Mouse (Mus musculus) midbrain, embryonic 13.5 days (tissue): ENCODE data around the gene Tns1. TPM values are rescaled to one million over a fixed set of nuclear protein-coding genes. Genes with fewer than 3 reads are reported as not detected.

ENCODE experiments used
- ATAC-seq: fragments of 200-750 bp; cut with Nextera tagmentation; 2 replicates; pipeline ENCODE4 v1.8.0; 2017; ENCODE audit warnings: mild to moderate bottlenecking, moderate TSS enrichment, moderate library complexity
- H3K27ac ChIP-seq: fragments of 300-500 bp; sonication (generic); 2 replicates; pipeline ENCODE4 v1.5.1; 2015; ENCODE audit warnings: inconsistent platforms, mild to moderate bottlenecking, moderate library complexity
- H3K27me3 ChIP-seq: fragments of 300-500 bp; sonication (generic); 2 replicates; pipeline ENCODE4 v1.6.1; 2015; ENCODE audit warnings: mild to moderate bottlenecking, inconsistent platforms
- H3K36me3 ChIP-seq: fragments of 300-500 bp; sonication (generic); 2 replicates; pipeline ENCODE4 v1.6.1; 2015; ENCODE audit warnings: mild to moderate bottlenecking, inconsistent platforms
- H3K4me1 ChIP-seq: fragments of 300-500 bp; sonication (generic); replicated peaks from 2 replicates; pipeline ENCODE4 v1.6.1; 2015; ENCODE audit warnings: inconsistent platforms
- H3K4me2 ChIP-seq: fragments of 300-500 bp; sonication (generic); replicated peaks from 2 replicates; pipeline ENCODE4 v1.6.1; 2015; ENCODE audit warnings: moderate library complexity, mild to moderate bottlenecking, inconsistent platforms
- H3K4me3 ChIP-seq: fragments of 300-500 bp; sonication (generic); replicated peaks from 2 replicates; pipeline ENCODE4 v1.5.1; 2015; ENCODE audit warnings: mild to moderate bottlenecking, inconsistent platforms
- H3K9ac ChIP-seq: fragments of 300-500 bp; sonication (generic); replicated peaks from 2 replicates; pipeline ENCODE4 v1.6.1; 2015; ENCODE audit warnings: mild to moderate bottlenecking, inconsistent platforms
- H3K9me3 ChIP-seq: fragments of 300-500 bp; sonication (generic); 2 replicates; pipeline ENCODE4 v1.6.1; 2016; ENCODE audit warnings: mild to moderate bottlenecking, inconsistent platforms
- WGBS: fragments of 180-500 bp; shearing (Covaris S2); methylation state at CpG from one replicate; pipeline ENCODE4 v1.1.7; 2015; 5-methylcytosine and 5-hydroxymethylcytosine counted together
- polyA plus RNA-seq: library from polyadenylated mRNA; unstranded; fragments of >200 nt; fragmentation: Nextera tagmentation; extraction: Ambion mirVana; gene quantifications from 2 replicates; pipeline ENCODE4 v1.2.1, GENCODE M21; 2015

The Tns1 gene
- polyA plus RNA-seq, 1 experiment from 2014 or later = 13.2 TPM

DNA sequence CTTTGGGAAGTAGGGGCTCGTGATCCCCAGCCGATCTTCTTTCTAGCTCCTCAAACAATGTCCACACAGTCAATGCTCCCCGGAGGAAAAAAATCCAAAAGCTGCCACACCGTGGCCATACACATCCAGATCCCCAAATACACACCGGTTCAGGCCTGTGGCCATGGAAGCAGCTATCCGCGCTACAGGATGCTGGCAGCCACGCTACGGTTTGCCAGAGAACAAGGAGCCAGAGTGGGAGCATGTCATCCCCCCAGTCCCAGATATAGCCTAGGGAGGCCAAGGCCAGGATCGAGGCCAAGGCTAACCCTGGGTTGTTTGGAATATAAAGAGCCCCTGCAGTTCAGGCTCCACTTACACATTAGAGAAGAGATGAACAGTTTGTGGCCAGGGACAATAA lies 211.8 kb downstream of the Tns1 start:
- Histone ChIP-seq H3K4me2 (no peak overlapping the region), H3K4me1 (peaks cover 10% of the 10 kb centered on the region), H3K9ac (no peak overlapping the region), H3K36me3 (no peaks in the 10 kb centered on the region), H3K27me3 (no peaks in the 10 kb centered on the region), H3K27ac (no peak overlapping the region), H3K9me3 (no peaks in the 10 kb centered on the region), H3K4me3 (no peak overlapping the region)
- 84% methylated on average over 10 of the region's 10 CpGs for WGBS
- ATAC-seq = no peak

DNA sequence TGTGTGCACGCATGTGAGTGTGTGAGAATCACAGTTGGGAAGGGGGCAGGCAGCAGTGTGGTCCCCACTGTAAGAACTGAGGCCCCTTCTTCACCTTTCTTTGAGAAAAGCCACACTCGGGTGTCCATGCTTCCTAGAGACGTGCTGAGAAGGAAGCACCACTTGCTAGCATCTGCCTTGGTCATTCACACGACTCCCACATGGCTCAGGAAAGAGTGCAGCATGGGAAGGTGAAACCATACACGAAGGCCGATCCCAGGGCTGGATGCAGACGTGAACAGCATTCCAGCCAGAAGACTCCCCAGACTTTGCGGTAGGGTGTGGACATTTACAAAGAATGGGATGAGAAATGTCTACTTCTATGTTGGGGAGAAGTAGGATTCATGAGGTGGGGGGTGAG lies 212.3 kb downstream of the Tns1 start:
- WGBS = 86% methylated on average over 8 of the region's 8 CpGs
- Histone ChIP-seq H3K9me3 (no peaks in the 10 kb centered on the region), H3K4me1 (peaks cover 10% of the 10 kb centered on the region), H3K27me3 (no peaks in the 10 kb centered on the region), H3K9ac (no peak overlapping the region), H3K36me3 (no peaks in the 10 kb centered on the region), H3K27ac (no peak overlapping the region), H3K4me3 (no peak overlapping the region), H3K4me2 (no peak overlapping the region)
- ATAC-seq = no peak

DNA sequence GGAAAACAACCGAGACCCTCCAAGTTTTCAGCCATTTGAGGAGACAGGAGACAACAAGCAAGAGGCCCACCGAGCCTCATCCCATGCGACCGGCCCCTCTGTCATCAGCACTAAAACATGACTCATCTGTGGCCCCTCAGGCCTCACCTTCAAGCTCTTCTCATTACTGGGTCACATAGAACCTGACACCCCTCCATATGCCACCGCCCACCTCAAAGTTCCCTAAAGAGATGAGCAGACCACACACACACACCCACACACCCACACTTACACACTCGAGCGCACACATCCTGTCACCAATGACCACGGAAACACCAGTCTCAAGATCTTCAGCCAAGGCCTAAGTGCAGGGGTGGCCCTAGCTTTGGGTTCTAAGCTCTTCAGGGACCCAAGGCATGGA lies 213.5 kb downstream of the Tns1 start:
- H3K4me1 ChIP-seq = peaks cover 17% of the 10 kb centered on the region
- no peaks in the 10 kb centered on the region for H3K27me3 ChIP-seq
- no peaks in the 10 kb centered on the region for H3K36me3 ChIP-seq
- no peaks in the 10 kb centered on the region for H3K9me3 ChIP-seq
- no peak overlapping the region for H3K27ac ChIP-seq
- no peak overlapping the region for H3K9ac ChIP-seq
- H3K4me3 ChIP-seq = no peak overlapping the region
- ATAC-seq = no peak
- H3K4me2 ChIP-seq = no peak overlapping the region
- 89% methylated on average over 8 of the region's 8 CpGs for WGBS

DNA sequence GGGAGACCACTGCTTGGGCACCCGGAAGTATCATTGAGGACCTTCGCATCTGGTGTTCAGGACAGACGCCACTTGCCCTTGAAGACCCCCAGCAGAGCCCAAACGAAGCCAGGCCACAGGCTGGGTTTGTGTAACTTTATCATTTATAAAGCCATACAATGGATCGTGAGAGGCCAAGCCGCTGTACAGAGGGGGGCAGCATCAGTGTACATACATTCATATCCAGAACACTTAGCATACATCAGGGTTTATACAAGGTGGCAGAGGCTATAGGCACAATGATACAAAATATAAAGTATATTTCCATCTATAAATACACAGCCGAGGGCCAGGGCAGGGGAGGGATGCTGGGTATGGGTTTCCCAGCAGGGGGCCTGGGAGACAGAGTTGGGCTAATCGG lies 214.1 kb downstream of the Tns1 start:
- no peak overlapping the region for H3K4me2 ChIP-seq
- WGBS = 86% methylated on average over 8 of the region's 8 CpGs
- no peak overlapping the region for H3K9ac ChIP-seq
- H3K9me3 ChIP-seq = no peaks in the 10 kb centered on the region
- no peak overlapping the region for H3K27ac ChIP-seq
- no peak overlapping the region for H3K4me3 ChIP-seq
- H3K27me3 ChIP-seq = no peaks in the 10 kb centered on the region
- no peaks in the 10 kb centered on the region for H3K36me3 ChIP-seq
- no peak for ATAC-seq
- peaks cover 18% of the 10 kb centered on the region for H3K4me1 ChIP-seq

DNA sequence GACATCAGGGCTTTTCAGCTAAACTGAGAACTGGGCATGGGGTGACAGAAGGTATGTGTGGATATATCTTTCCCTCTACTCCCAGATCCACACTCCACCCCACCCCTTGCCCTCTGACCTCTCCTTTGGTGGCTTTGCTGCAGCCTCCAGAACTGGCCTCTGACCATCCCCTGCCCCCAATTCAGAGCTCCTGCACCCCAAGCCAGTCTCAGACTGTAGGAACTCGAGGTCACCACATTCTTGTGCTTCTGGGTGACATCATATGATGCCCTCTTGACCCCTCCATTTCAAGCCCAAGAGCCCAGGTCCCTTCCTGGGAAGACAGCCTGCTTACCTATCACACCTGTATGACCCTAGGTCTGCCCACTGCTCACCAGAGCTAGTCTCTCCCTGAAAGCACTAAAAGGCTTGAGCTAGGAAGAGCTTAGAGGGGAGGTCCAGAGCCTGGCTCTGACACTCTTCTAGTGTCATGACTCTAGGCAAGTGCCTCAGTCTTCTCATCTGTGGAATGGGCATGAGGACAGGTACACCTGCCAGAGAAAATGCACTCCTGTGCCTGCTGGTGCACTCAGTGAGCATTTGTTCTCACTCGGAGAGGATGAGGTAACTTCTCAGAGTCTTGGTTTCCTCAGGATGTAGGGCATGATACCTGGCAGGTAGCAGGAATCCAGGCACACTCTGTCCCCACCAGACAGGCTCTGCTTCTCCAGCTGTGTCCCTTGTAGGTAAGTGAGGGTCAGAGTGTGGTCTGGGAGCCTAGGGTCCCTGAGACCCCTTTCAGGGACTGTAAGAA lies 214.9 kb downstream of the Tns1 start:
- H3K9me3 ChIP-seq = no peaks in the 10 kb centered on the region
- WGBS = 59% methylated on average over 2 of the region's 2 CpGs
- H3K4me1 ChIP-seq = peaks cover 16% of the 10 kb centered on the region
- ATAC-seq = no peak
- no peak overlapping the region for H3K4me3 ChIP-seq
- H3K27ac ChIP-seq = no peak overlapping the region
- no peak overlapping the region for H3K9ac ChIP-seq
- no peaks in the 10 kb centered on the region for H3K27me3 ChIP-seq
- H3K4me2 ChIP-seq = no peak overlapping the region
- H3K36me3 ChIP-seq = no peaks in the 10 kb centered on the region

DNA sequence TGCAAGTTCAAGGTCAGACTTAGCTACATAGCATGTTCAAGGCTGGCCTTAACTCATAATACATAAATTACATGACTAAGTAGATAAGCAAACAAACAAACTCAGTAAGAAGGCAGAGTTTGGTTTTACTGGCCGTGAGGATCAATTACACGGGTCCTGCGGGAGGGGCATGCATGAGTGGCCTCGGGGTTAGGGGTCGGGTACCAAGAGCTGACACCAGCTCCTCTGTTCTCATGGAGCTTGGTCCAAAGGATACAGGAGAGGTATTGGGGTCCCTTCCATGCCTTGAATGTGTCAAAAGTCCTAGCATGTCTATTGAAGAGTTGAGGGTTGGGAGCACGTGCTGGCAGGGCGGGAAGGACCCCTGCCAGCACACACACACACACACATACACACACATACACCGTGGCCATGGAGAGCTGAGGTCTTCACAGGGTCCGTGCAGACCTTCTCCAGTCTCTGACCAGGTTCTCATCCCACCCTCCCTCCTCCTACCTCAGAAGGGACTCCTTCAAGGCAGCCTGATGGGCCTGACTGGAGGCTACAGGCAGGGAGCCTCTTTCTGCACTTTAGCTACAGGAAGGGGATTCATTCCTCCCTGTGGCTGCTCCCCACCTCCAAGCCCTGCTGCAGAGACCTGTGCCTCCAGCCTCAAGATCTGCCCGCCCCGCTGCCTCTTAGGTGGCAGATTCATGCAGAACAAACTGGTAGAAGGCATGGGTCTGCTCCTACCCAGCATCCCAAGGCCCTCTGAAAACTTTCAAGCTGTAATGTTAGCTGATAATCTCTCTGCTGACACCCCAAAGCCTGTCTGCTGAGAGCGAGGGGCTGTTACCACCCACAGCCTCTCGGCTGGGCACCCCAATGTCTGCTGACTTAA lies 215.9 kb downstream of the Tns1 start:
- Histone ChIP-seq H3K9me3 (no peaks in the 10 kb centered on the region), H3K9ac (no peak overlapping the region), H3K36me3 (no peaks in the 10 kb centered on the region), H3K4me3 (no peak overlapping the region), H3K4me1 (peaks cover 7% of the 10 kb centered on the region; the same call in 1 of the 2 replicates), H3K4me2 (no peak overlapping the region), H3K27me3 (no peaks in the 10 kb centered on the region), H3K27ac (no peak overlapping the region)
- 69% methylated on average over 13 of the region's 13 CpGs for WGBS
- ATAC-seq = no peak

DNA sequence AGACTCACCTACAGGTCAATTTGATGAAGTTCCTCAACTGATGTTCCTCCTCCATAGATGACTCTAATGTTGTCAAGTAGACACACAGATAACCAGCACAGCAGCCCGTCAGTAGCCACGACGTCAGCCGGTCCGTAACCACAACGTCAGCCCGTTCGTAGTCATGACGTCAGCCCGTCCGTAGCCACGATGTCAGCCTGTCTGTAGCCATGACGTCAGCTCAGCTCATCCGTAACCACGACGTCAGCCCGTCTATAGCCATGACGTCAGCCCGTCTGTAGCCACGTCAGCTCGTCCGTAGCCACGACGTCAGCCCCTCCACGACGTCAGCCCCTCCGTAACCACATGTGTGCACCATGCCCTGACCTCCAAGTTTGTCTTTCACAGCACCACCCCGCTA lies 217.1 kb downstream of the Tns1 start:
- Histone ChIP-seq H3K27me3 (no peaks in the 10 kb centered on the region), H3K9me3 (no peaks in the 10 kb centered on the region), H3K9ac (no peak overlapping the region), H3K4me1 (peaks cover 11% of the 10 kb centered on the region; the same call in 1 of the 2 replicates), H3K4me3 (no peak overlapping the region), H3K36me3 (no peaks in the 10 kb centered on the region), H3K27ac (no peak overlapping the region), H3K4me2 (no peak overlapping the region)
- no peak for ATAC-seq
- WGBS = 89% methylated on average over 28 of the region's 28 CpGs

DNA sequence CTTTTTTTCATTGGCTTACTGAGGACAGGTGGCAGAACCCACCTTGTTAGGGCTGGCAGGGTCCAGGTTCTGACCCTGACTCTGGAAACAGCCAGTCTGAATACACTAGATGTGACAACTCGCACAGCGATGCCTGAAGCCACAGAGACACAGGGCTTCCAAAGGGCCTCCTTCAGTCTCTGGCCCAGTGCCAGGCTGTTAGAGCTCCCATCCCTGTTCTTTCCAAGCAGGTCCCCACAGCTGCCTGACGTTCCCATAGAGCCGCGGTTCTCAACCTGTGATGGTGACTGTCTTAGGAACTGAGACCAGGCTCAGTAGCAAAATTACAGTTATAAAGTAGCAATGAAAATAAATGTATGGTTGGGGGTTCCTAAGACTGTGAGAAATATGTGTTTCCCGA lies 217.9 kb downstream of the Tns1 start:
- peaks cover 11% of the 10 kb centered on the region; the same call in 1 of the 2 replicates for H3K4me1 ChIP-seq
- H3K9me3 ChIP-seq = no peaks in the 10 kb centered on the region
- no peaks in the 10 kb centered on the region for H3K36me3 ChIP-seq
- ATAC-seq = no peak
- H3K27me3 ChIP-seq = no peaks in the 10 kb centered on the region; the same call in 1 of the 2 replicates
- H3K4me3 ChIP-seq = no peak overlapping the region
- no peak overlapping the region for H3K9ac ChIP-seq
- no peak overlapping the region for H3K4me2 ChIP-seq
- WGBS = 69% methylated on average over 6 of the region's 6 CpGs
- no peak overlapping the region for H3K27ac ChIP-seq

DNA sequence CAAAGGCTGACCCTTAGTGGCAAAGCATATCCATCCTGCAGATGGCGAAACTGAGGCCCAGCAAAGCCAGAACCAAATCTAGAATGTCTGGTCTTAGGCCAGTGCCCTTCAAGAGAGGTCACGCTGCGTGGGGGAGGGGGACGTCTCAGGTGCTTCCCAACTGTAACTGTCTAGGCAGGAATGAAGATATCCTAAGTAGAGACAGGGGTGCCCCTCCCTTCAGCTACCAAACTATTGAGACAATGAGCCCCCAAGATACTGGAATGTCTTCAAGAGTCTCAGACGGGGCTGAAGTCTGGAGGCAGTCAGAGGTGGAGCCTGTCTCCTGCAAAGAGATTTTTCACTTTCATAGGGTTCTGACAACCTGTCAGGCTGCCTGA lies 218.4 kb downstream of the Tns1 start:
- Histone ChIP-seq H3K9ac (no peak overlapping the region), H3K27me3 (no peaks in the 10 kb centered on the region; the same call in 1 of the 2 replicates), H3K36me3 (no peaks in the 10 kb centered on the region), H3K4me3 (no peak overlapping the region), H3K4me2 (no peak overlapping the region), H3K4me1 (peaks cover 11% of the 10 kb centered on the region; the same call in 1 of the 2 replicates), H3K27ac (no peak overlapping the region), H3K9me3 (no peaks in the 10 kb centered on the region)
- 70% methylated on average over 5 of the region's 5 CpGs for WGBS
- no peak for ATAC-seq

DNA sequence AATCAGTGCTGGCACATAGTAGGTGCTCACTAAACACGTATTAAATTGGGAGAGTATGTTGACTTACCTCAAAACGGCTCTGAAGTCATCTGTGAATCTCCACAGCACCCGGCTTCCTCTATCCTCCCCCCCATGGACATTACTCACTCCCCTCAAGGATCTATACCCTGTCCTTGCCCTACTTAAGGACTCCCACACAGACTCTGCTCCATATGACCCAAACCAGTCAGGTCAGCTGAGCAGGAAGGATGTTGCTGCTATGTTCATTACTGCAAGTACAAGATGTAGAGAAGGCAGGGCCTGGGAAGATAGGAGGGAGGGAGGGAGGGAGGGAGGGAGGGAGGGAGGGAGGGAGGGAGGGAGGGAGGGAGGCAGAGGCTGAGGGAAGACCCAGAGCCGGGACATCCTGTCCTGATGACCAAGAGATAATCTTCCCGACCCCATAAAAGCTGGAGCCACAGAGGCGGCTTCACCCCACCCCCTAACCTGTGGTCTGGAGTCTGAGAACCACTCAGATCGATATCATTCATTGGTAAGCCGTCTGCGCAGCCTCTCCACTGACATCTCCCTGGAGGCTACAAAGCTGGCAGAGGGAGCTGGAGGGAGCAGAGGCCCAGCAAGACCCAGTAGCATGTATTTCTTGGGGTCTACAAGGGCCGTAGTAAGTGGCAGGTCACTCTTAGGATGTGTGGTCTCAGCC lies 219.0 kb downstream of the Tns1 start:
- no peak overlapping the region for H3K27ac ChIP-seq
- H3K27me3 ChIP-seq = no peaks in the 10 kb centered on the region; the same call in 1 of the 2 replicates
- H3K4me3 ChIP-seq = no peak overlapping the region
- ATAC-seq = no peak
- H3K9me3 ChIP-seq = no peaks in the 10 kb centered on the region
- no peak overlapping the region for H3K4me2 ChIP-seq
- 69% methylated on average over 10 of the region's 10 CpGs for WGBS
- H3K9ac ChIP-seq = no peak overlapping the region
- no peaks in the 10 kb centered on the region for H3K36me3 ChIP-seq
- H3K4me1 ChIP-seq = peaks cover 11% of the 10 kb centered on the region; the same call in 1 of the 2 replicates

DNA sequence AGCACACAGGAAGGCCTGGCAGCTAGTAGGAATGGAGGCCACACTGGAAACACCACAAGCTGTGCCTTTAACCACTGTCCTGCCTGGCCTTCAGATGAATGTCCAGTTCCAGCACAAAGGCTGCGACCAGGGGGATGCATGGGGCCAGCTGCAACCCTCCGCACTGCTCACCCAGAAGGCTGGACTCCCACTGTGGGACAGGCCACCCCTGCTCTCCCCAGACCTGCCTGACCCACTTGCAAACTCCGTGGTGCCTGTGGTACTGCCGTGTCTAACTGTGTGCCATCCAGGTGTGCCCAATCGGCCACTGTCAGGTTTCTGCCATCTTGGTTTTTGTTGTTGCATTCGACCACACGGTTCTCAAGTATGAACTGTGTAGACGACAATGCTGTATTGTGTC lies 219.6 kb downstream of the Tns1 start:
- ATAC-seq = no peak
- Histone ChIP-seq H3K36me3 (no peaks in the 10 kb centered on the region), H3K27ac (no peak overlapping the region), H3K4me1 (peaks cover 11% of the 10 kb centered on the region; the same call in 1 of the 2 replicates), H3K4me2 (no peak overlapping the region), H3K27me3 (no peaks in the 10 kb centered on the region; the same call in 1 of the 2 replicates), H3K4me3 (no peak overlapping the region), H3K9me3 (no peaks in the 10 kb centered on the region), H3K9ac (no peak overlapping the region)
- 91% methylated on average over 8 of the region's 8 CpGs for WGBS

DNA sequence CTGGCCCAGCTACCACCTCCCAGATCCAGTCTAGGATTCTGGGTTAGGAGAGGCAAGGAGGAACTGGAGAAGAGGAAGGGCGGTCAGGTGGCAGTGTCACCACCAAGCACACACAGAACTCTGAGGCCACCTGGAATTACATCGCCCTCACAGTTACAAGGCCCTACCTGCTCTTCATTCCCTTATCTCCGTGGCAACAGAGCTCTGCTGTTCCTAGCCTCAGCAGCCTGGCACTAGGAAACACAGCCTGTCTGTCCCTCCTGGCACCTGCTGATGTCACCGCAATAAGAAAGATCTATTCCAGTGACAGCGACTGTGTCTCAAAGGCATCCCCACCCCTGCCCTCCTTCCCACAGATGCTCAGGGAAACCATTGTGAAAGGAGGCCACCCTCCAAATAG lies 221.2 kb downstream of the Tns1 start:
- ATAC-seq = peak; percentile 17; the same call in 1 of the 2 replicates

More for the DNA sequence above, 221.2 kb downstream of the Tns1 start:
- WGBS = 82% methylated on average over 5 of the region's 5 CpGs
- Histone ChIP-seq H3K36me3 (no peaks in the 10 kb centered on the region), H3K4me3 (no peak overlapping the region), H3K4me2 (no peak overlapping the region), H3K4me1 (peaks cover 11% of the 10 kb centered on the region; the same call in 1 of the 2 replicates), H3K9me3 (no peaks in the 10 kb centered on the region), H3K27ac (no peak overlapping the region), H3K9ac (no peak overlapping the region; the same call in 1 of the 2 replicates), H3K27me3 (no peaks in the 10 kb centered on the region; the same call in 1 of the 2 replicates)
